Mouse (Mus musculus) embryonic facial prominence, embryonic 11.5 days (tissue): ENCODE data around the gene Txndc9. TPM values are rescaled to one million over a fixed set of nuclear protein-coding genes. Genes with fewer than 3 reads are reported as not detected.

Experiments used
- ATAC-seq: fragments of 200-750 bp; cut with Nextera tagmentation; replicated peaks from 2 replicates; pipeline ENCODE4 v1.8.0; 2017; ENCODE audit warnings: low read depth; ENCODE audit not compliant: insufficient number of reproducible peaks, low FRiP score, low TSS enrichment
- DNase-seq: peaks from one replicate; pipeline ENCODE4 v3.0.0-alpha.2; 2015; ENCODE audit warnings: low spot score
- H3K27ac ChIP-seq: fragments of 300-500 bp; sonication (generic); replicated peaks from 2 replicates; pipeline ENCODE4 v1.5.1; 2014; ENCODE audit warnings: mild to moderate bottlenecking, low read depth, low read length, control low read depth
- H3K27me3 ChIP-seq: fragments of 300-500 bp; sonication (generic); 2 replicates; pipeline ENCODE4 v1.6.1; 2014; ENCODE audit warnings: mild to moderate bottlenecking, low read length, moderate library complexity, mixed read lengths; ENCODE audit not compliant: control insufficient read depth, insufficient read depth
- H3K36me3 ChIP-seq: fragments of 300-500 bp; sonication (generic); replicated peaks from 2 replicates; pipeline ENCODE4 v1.6.1; 2014; ENCODE audit warnings: low read depth, mild to moderate bottlenecking, low read length, moderate library complexity, mixed read lengths; ENCODE audit not compliant: control insufficient read depth, insufficient read depth
- H3K4me1 ChIP-seq: fragments of 300-500 bp; sonication (generic); 2 replicates; pipeline ENCODE4 v1.6.1; 2014; ENCODE audit warnings: low read length, mixed read lengths; ENCODE audit not compliant: control insufficient read depth, insufficient read depth
- H3K4me2 ChIP-seq: fragments of 300-500 bp; sonication (generic); 2 replicates; pipeline ENCODE4 v1.6.1; 2014; ENCODE audit warnings: low read depth, mild to moderate bottlenecking, control low read depth, low read length, moderate library complexity
- H3K4me3 ChIP-seq: fragments of 300-500 bp; sonication (generic); 2 replicates; pipeline ENCODE4 v1.5.1; 2014; ENCODE audit warnings: low read depth, low read length, control low read depth
- H3K9ac ChIP-seq: fragments of 300-500 bp; sonication (generic); replicated peaks from 2 replicates; pipeline ENCODE4 v1.6.1; 2014; ENCODE audit warnings: mild to moderate bottlenecking, control low read depth, low read length
- H3K9me3 ChIP-seq: fragments of 300-500 bp; sonication (generic); replicated peaks from 2 replicates; pipeline ENCODE4 v1.6.1; 2016; ENCODE audit warnings: mild to moderate bottlenecking, low read length, inconsistent platforms, mixed read lengths; ENCODE audit not compliant: control insufficient read depth
- WGBS: fragments of 180-500 bp; shearing (Covaris S2); extraction: QIAGEN DNeasy Blood & Tissue Kit; methylation state at CpG from one replicate; pipeline ENCODE4 v1.1.7; 2014; 5-methylcytosine and 5-hydroxymethylcytosine counted together
- polyA plus RNA-seq: library from polyadenylated mRNA; unstranded; fragments of >200 nt; fragmentation: Nextera tagmentation; extraction: Ambion mirVana; gene quantifications from 2 replicates; pipeline ENCODE4 v1.2.1, GENCODE M21; 2014

Gene Txndc9
- polyA plus RNA-seq, 1 experiment from 2014 or later, result 177 TPM

GRCm38 (mm10) chr1:37968746-37969145 lies 28.9 kb downstream of the Txndc9 start:
- no peak overlapping the region for H3K27ac ChIP-seq
- H3K4me2 ChIP-seq, result no peak overlapping the region
- 87% methylated on average over 6 of the region's 6 CpGs for WGBS
- no peak overlapping the region for H3K4me3 ChIP-seq
- H3K9me3 ChIP-seq, result no peaks in the 10 kb centered on the region
- DNase-seq, result no peak
- no peaks in the 10 kb centered on the region for H3K36me3 ChIP-seq
- ATAC-seq, result no peak
- no peaks in the 10 kb centered on the region for H3K27me3 ChIP-seq
- no peaks in the 10 kb centered on the region for H3K4me1 ChIP-seq
- no peak overlapping the region for H3K9ac ChIP-seq

GRCm38 (mm10) chr1:37965571-37965970 lies 32.1 kb downstream of the Txndc9 start:
- WGBS, result 63% methylated on average over 10 of the region's 10 CpGs
- Histone ChIP-seq H3K36me3 (no peaks in the 10 kb centered on the region), H3K27me3 (no peaks in the 10 kb centered on the region), H3K9ac (no peak overlapping the region), H3K4me2 (no peak overlapping the region), H3K9me3 (no peaks in the 10 kb centered on the region), H3K27ac (no peak overlapping the region), H3K4me1 (no peaks in the 10 kb centered on the region), H3K4me3 (no peak overlapping the region)
- DNase-seq (no peak), ATAC-seq (no peak)

GRCm38 (mm10) chr1:37959486-37959885 lies 38.2 kb downstream of the Txndc9 start:
- Histone ChIP-seq H3K4me1 (no peaks in the 10 kb centered on the region), H3K9ac (no peak overlapping the region), H3K27me3 (no peaks in the 10 kb centered on the region), H3K4me2 (no peak overlapping the region), H3K27ac (no peak overlapping the region), H3K4me3 (no peak overlapping the region), H3K9me3 (no peaks in the 10 kb centered on the region), H3K36me3 (no peaks in the 10 kb centered on the region)
- 80% methylated on average over 5 of the region's 5 CpGs for whole genome bisulfite sequencing
- ATAC-seq (no peak), DNase-seq (no peak)

- no peak overlapping the region for H3K4me2 ChIP-seq
- H3K9me3 ChIP-seq, result no peaks in the 10 kb centered on the region
- DNase-seq (no peak), ATAC-seq (no peak)
- H3K4me3 ChIP-seq, result no peak overlapping the region
- no peaks in the 10 kb centered on the region for H3K4me1 ChIP-seq
- H3K27ac ChIP-seq, result no peak overlapping the region
- H3K9ac ChIP-seq, result no peak overlapping the region
- H3K36me3 ChIP-seq, result no peaks in the 10 kb centered on the region
- 84% methylated on average over 2 of the region's 2 CpGs for WGBS
- H3K27me3 ChIP-seq, result no peaks in the 10 kb centered on the region
Observed at GRCm38 (mm10) chr1:37958516-37958915, 39.2 kb downstream of the Txndc9 start.

GRCm38 (mm10) chr1:37957659-37958058 lies 40.0 kb downstream of the Txndc9 start, which contains the start of gene Lyg1:
Gene Lyg1, minus strand, starts transcription at chr1:37957759.
- Histone ChIP-seq H3K27me3 (no peaks in the 10 kb centered on the region), H3K4me3 (no peak within 1 kb of the TSS), H3K36me3 (no peaks in the 10 kb centered on the region), H3K9me3 (no peaks in the 10 kb centered on the region), H3K4me1 (no peaks in the 10 kb centered on the region), H3K4me2 (no peak within 1 kb of the TSS), H3K27ac (no peak within 1 kb of the TSS), H3K9ac (no peak within 1 kb of the TSS)
- ATAC-seq (no peak), DNase-seq (no peak)
- WGBS, result 85% methylated on average over 5 of the region's 5 CpGs

- no peak overlapping the region for H3K4me3 ChIP-seq
- no peak overlapping the region for H3K9ac ChIP-seq
- no peaks in the 10 kb centered on the region for H3K27me3 ChIP-seq
- WGBS, result 55% methylated on average over 3 of the region's 3 CpGs
- H3K4me2 ChIP-seq, result no peak overlapping the region
- H3K9me3 ChIP-seq, result no peaks in the 10 kb centered on the region
- no peak for ATAC-seq
- H3K36me3 ChIP-seq, result no peaks in the 10 kb centered on the region
- H3K27ac ChIP-seq, result no peak overlapping the region
- DNase-seq, result no peak
- H3K4me1 ChIP-seq, result no peaks in the 10 kb centered on the region
Observed at GRCm38 (mm10) chr1:37956690-37957431, 40.8 kb downstream of the Txndc9 start.

GRCm38 (mm10) chr1:37955251-37955650 lies 42.4 kb downstream of the Txndc9 start:
- Histone ChIP-seq H3K36me3 (no peaks in the 10 kb centered on the region), H3K4me3 (no peak overlapping the region), H3K4me1 (no peaks in the 10 kb centered on the region), H3K27ac (no peak overlapping the region), H3K27me3 (no peaks in the 10 kb centered on the region), H3K9ac (no peak overlapping the region), H3K9me3 (no peaks in the 10 kb centered on the region), H3K4me2 (no peak overlapping the region)
- ATAC-seq (no peak), DNase-seq (no peak)
- WGBS, result 94% methylated on average over 2 of the region's 2 CpGs

- ATAC-seq, result no peak
- H3K4me1 ChIP-seq, result no peaks in the 10 kb centered on the region
- no peaks in the 10 kb centered on the region for H3K27me3 ChIP-seq
- H3K27ac ChIP-seq, result no peak overlapping the region
- no peak overlapping the region for H3K4me3 ChIP-seq
- H3K9ac ChIP-seq, result no peak overlapping the region
- no peaks in the 10 kb centered on the region for H3K36me3 ChIP-seq
- H3K9me3 ChIP-seq, result no peaks in the 10 kb centered on the region
- WGBS, result 81% methylated on average over 7 of the region's 7 CpGs
- no peak for DNase-seq
- H3K4me2 ChIP-seq, result no peak overlapping the region
Observed at GRCm38 (mm10) chr1:37954786-37955185, 42.9 kb downstream of the Txndc9 start.
